Mouse (Mus musculus) right cerebral cortex, postnatal 14 days (tissue): Measurements from ENCODE around the gene Gria1.

Experiments
- DNase-seq: peaks from one replicate; pipeline ENCODE4 v3.0.0; 2022

The Gria1 gene

GRCm38 (mm10) chr11:57176552-57176951, 165.4 kb downstream of the Gria1 start:
- no peak for DNase-seq

- no peak for DNase-seq
Measured at GRCm38 (mm10) chr11:57184216-57184615, 173.0 kb downstream of the Gria1 start.

GRCm38 (mm10) chr11:57185110-57185509, 173.9 kb downstream of the Gria1 start:
- no peak for DNase-seq

GRCm38 (mm10) chr11:57189391-57189790, 178.2 kb downstream of the Gria1 start:
- DNase-seq = no peak

- no peak for DNase-seq
Measured at GRCm38 (mm10) chr11:57194746-57195145, 183.6 kb downstream of the Gria1 start.

GRCm38 (mm10) chr11:57201245-57201976, 190.2 kb downstream of the Gria1 start:
- DNase-seq = no peak

GRCm38 (mm10) chr11:57204371-57204770, 193.2 kb downstream of the Gria1 start:
- no peak for DNase-seq

- DNase-seq = no peak
Measured at GRCm38 (mm10) chr11:57207260-57207659, 196.1 kb downstream of the Gria1 start.

- no peak for DNase-seq
Measured at GRCm38 (mm10) chr11:57214079-57214478, 202.9 kb downstream of the Gria1 start.

GRCm38 (mm10) chr11:57214583-57214982, 203.4 kb downstream of the Gria1 start:
- DNase-seq = no peak

GRCm38 (mm10) chr11:57222797-57223569, 211.8 kb downstream of the Gria1 start:
- DNase-seq = no peak

GRCm38 (mm10) chr11:57235446-57235845, 224.3 kb downstream of the Gria1 start:
- DNase-seq = no peak

GRCm38 (mm10) chr11:57236431-57236830, 225.2 kb downstream of the Gria1 start:
- no peak for DNase-seq

- no peak for DNase-seq
Measured at GRCm38 (mm10) chr11:57239758-57240157, 228.6 kb downstream of the Gria1 start.

GRCm38 (mm10) chr11:57243835-57244234, 232.6 kb downstream of the Gria1 start:
- no peak for DNase-seq

- DNase-seq = no peak
Measured at GRCm38 (mm10) chr11:57244543-57244942, 233.4 kb downstream of the Gria1 start.

- no peak for DNase-seq
Measured at GRCm38 (mm10) chr11:57248870-57249269, 237.7 kb downstream of the Gria1 start.

GRCm38 (mm10) chr11:57250129-57250528, 238.9 kb downstream of the Gria1 start:
- no peak for DNase-seq

GRCm38 (mm10) chr11:57271687-57272086, 260.5 kb downstream of the Gria1 start:
- DNase-seq = peak; percentile 38

- no peak for DNase-seq
Measured at GRCm38 (mm10) chr11:57274687-57275086, 263.5 kb downstream of the Gria1 start.

- DNase-seq = no peak
Measured at GRCm38 (mm10) chr11:57278056-57278455, 266.9 kb downstream of the Gria1 start.

- no peak for DNase-seq
Measured at GRCm38 (mm10) chr11:57286119-57286518, 274.9 kb downstream of the Gria1 start.

GRCm38 (mm10) chr11:57297376-57297775, 286.2 kb downstream of the Gria1 start:
- DNase-seq = no peak

- DNase-seq = no peak
Measured at GRCm38 (mm10) chr11:57298263-57298662, 287.1 kb downstream of the Gria1 start.
